In genomic region chr19:23961516-23961915, GRCm38 (mm10) we compare ENCODE assay signal across 8 mouse cellular contexts.
A peak's percentile ranks its signal among the peaks of the same experiment; 100 is the strongest.
DNase-seq lines count a peak whose midpoint lies in the region; ATAC-seq lines count a peak whose summit lies in the region.

No protein-coding gene starts in this region.

- ATAC-seq in granulocyte monocyte progenitor cell, adult 5-6 weeks (replicated peaks; ENCODE audit: poor library complexity, severe bottlenecking): peak; percentile 79
- ATAC-seq in kidney, embryonic 14.5 days (ENCODE audit: low FRiP score, low TSS enrichment): peak; percentile 41; the same call in 1 of the 2 replicates
- no peak for ATAC-seq in liver, embryonic 13.5 days (ENCODE audit: low read depth)
- ATAC-seq in neural tube, embryonic 13.5 days (ENCODE audit: low read depth): peak; percentile 75

- no peak overlapping the region for H3K4me2 ChIP-seq in kidney, embryonic 14.5 days (replicated peaks; ENCODE audit: low read depth, low read length)
- H3K4me2 ChIP-seq in liver, embryonic 13.5 days: no peak overlapping the region
- no peak overlapping the region for H3K4me2 ChIP-seq in neural tube, embryonic 13.5 days

- no peak overlapping the region for H3K4me3 ChIP-seq in kidney, embryonic 14.5 days (ENCODE audit: low read length)
- no peak overlapping the region for H3K4me3 ChIP-seq in liver, embryonic 13.5 days (replicated peaks)
- H3K4me3 ChIP-seq in neural tube, embryonic 13.5 days: no peak overlapping the region

- peaks cover 11% of the 10 kb centered on the region for H3K4me1 ChIP-seq in kidney, embryonic 14.5 days (ENCODE audit: control insufficient read depth, insufficient read depth, low read length)
- H3K4me1 ChIP-seq in liver, embryonic 13.5 days (replicated peaks): no peaks in the 10 kb centered on the region
- peaks cover 26% of the 10 kb centered on the region for H3K4me1 ChIP-seq in neural tube, embryonic 13.5 days (replicated peaks)

- no peak overlapping the region for H3K27ac ChIP-seq in kidney, embryonic 14.5 days (ENCODE audit: low read depth, low read length)
- no peak overlapping the region for H3K27ac ChIP-seq in liver, embryonic 13.5 days
- H3K27ac ChIP-seq in neural tube, embryonic 13.5 days (replicated peaks): no peak overlapping the region

- 4% methylated on average over 8 of the region's 8 CpGs for WGBS in kidney, embryonic 14.5 days
- WGBS in liver, embryonic 13.5 days (ENCODE audit: insufficient replicate concordance): 1% methylated on average over 8 of the region's 8 CpGs
- 2% methylated on average over 8 of the region's 8 CpGs for WGBS in neural tube, embryonic 13.5 days

- no peak overlapping the region for H3K9ac ChIP-seq in kidney, embryonic 14.5 days (ENCODE audit: low read depth, low read length)
- no peak overlapping the region for H3K9ac ChIP-seq in liver, embryonic 13.5 days
- H3K9ac ChIP-seq in neural tube, embryonic 13.5 days: no peak overlapping the region

- H3K27me3 ChIP-seq in kidney, embryonic 14.5 days (ENCODE audit: control insufficient read depth, insufficient read depth, low read length): no peaks in the 10 kb centered on the region
- H3K27me3 ChIP-seq in liver, embryonic 13.5 days: no peaks in the 10 kb centered on the region
- no peaks in the 10 kb centered on the region for H3K27me3 ChIP-seq in neural tube, embryonic 13.5 days

- DNase-seq in ovary, adult 18-20 months (ENCODE audit: low spot score): peak; percentile 50
- no peak for DNase-seq in ovary, postnatal 10 days (ENCODE audit: low spot score)
- DNase-seq in cerebellum, postnatal 4 days (ENCODE audit: low spot score in 2 of 2): peak; percentile 59 to 77
- peak; percentile 15 for DNase-seq in liver, embryonic 13.5 days
- DNase-seq in thymus, postnatal 14 days: peak; percentile 54

- no peaks in the 10 kb centered on the region for H3K36me3 ChIP-seq in kidney, embryonic 14.5 days (ENCODE audit: control insufficient read depth, insufficient read depth, low read length)
- H3K36me3 ChIP-seq in liver, embryonic 13.5 days: no peaks in the 10 kb centered on the region
- H3K36me3 ChIP-seq in neural tube, embryonic 13.5 days: no peaks in the 10 kb centered on the region

- peaks cover 2% of the 10 kb centered on the region; the same call in 1 of the 2 replicates for H3K9me3 ChIP-seq in kidney, embryonic 14.5 days (ENCODE audit: control insufficient read depth, low read length)
- H3K9me3 ChIP-seq in liver, embryonic 13.5 days (replicated peaks): no peaks in the 10 kb centered on the region
- no peaks in the 10 kb centered on the region; the same call in 1 of the 2 replicates for H3K9me3 ChIP-seq in neural tube, embryonic 13.5 days
